Mouse (Mus musculus) thymus, postnatal 0 days (tissue): ENCODE results near the gene Dtd2. TPM values are rescaled to one million over a fixed set of nuclear protein-coding genes. Genes with fewer than 3 reads are reported as not detected.
A peak's percentile ranks its signal among the peaks of the same experiment; 100 is the strongest.

Experiments used
- DNase-seq: peaks from one replicate; pipeline ENCODE4 v3.0.0-alpha.2; 2015; ENCODE audit warnings: low spot score
- polyA plus RNA-seq: library from polyadenylated mRNA; unstranded; fragments of >200 nt; fragmentation: Nextera tagmentation; extraction: Ambion mirVana; gene quantifications from 2 replicates; pipeline ENCODE4 v1.2.1, GENCODE M21; 2015

Dtd2 gene
- polyA plus RNA-seq, 1 experiment from 2014 or later: 28.4 TPM

- no peak for DNase-seq
These were observed 20.5 kb downstream of the Dtd2 start for GRCm38 (mm10) chr12:51985826-51986225.

GRCm38 (mm10) chr12:51985163-51985748, 21.0 kb downstream of the Dtd2 start:
- DNase-seq: no peak

- no peak for DNase-seq
These were observed 22.7 kb downstream of the Dtd2 start for GRCm38 (mm10) chr12:51983625-51984024.

GRCm38 (mm10) chr12:51976531-51976930, 29.8 kb downstream of the Dtd2 start:
- no peak for DNase-seq

DNA sequence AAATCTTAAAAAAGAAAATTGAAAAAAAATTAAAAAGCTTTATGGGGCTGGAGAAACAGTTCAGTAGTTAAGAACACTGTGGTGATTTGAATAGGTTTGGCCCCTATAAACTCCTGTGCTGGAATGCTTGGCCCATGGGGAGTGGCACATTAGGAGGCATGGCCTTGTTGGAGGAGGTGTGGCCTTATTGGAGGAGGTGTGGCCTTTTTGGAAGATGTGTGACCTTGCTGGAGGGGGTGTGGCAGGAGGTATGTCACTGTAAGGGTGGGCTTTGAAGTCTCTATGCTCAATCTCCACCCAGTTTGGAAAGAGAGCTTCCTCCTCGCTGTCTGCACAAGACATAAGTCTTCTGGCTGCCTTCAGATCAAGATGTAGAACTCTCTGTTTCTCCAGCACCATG, 31.9 kb downstream of the Dtd2 start:
- no peak for DNase-seq

DNA sequence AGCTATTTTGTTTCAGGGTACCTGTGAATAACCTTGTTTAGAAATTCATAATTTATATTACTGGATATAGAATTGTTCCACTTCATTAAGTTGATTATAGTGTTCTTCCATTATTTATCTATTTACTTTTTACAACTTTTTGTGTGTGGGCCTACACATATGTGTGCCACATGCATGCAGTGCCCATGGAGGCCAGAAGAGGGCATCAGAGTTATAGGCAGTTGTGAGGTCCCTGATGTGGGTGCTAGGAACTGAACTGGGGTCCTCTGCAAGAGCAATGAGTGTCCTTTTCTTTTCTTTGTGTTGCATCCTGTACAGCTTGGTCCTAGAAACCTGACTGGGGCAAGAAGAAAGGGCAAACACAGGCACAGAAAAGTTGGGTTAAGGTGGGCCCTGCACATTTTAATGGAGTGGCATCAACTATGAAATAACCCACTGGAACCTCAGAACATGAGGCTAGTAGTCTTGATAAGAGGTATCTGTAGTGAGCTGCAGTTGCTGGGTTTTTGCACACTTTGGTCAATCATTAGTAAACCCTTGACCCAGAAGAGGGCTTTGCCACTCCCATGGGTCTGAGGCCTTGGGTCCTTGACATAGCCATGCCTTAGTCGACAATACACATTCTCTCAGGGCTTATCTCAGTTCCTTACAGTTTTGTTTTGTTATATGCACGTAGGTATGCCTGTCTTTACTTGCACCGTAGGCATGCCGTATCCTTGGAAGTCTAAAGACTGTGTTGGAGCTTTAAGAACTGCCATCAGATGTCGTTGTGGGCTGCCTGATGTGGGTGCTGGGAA, 33.8 kb downstream of the Dtd2 start:
- DNase-seq: no peak

- DNase-seq: peak; percentile 86
These were observed 35.1 kb downstream of the Dtd2 start, which contains the start of gene Heatr5a for GRCm38 (mm10) chr12:51971070-51971664. Gene Heatr5a (minus strand): TSS chr12:51971321.

- DNase-seq: peak; percentile 6
These were observed 35.8 kb downstream of the Dtd2 start for GRCm38 (mm10) chr12:51970352-51971069.

DNA sequence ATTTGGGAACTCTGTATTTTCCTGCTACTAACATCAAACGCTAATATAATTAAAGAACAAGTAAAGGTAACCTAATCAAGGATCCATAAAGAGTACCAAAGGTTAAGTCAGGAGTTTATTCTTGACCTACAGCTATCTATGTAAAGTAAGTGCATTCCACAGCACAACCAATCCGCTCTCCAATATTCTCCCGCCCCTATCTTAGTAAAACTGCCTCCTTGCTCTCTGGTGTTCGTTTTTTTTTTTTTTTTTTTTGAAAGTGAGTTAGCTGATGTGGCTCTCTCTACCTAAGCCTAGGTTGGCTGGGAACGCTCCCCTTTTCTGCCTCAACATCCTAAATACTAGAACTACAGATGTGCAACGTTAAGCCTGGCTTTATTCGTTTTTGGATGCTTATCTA, 36.4 kb downstream of the Dtd2 start:
- DNase-seq: no peak

GRCm38 (mm10) chr12:51969092-51969491, 37.2 kb downstream of the Dtd2 start:
- no peak for DNase-seq

GRCm38 (mm10) chr12:51967915-51968595, 38.2 kb downstream of the Dtd2 start:
- DNase-seq: no peak

DNA sequence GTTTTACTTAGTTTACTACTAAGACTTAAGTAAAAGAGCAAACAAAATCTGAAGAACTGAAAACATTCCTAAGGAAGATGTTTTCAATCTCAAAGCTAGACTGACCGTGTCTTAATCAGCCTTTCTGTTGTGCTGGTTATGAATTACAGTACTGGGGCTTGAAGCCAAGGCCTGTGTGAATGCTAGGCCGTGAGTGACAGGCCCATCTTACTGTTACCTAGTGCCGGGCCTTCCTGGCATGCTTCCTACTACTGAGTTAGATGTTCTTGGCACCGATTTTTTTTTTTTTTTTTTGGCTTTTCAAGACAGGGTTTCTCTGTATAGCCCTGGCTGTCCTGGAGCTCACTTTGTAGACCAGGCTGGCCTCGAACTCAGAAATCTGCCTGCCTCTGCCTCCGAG, 48.7 kb downstream of the Dtd2 start:
- no peak for DNase-seq

- no peak for DNase-seq
These were observed 54.0 kb downstream of the Dtd2 start for GRCm38 (mm10) chr12:51952309-51952708.

GRCm38 (mm10) chr12:51947498-51947945, 58.8 kb downstream of the Dtd2 start:
- DNase-seq: no peak

- DNase-seq: no peak
These were observed 61.0 kb downstream of the Dtd2 start for GRCm38 (mm10) chr12:51945331-51945730.

DNA sequence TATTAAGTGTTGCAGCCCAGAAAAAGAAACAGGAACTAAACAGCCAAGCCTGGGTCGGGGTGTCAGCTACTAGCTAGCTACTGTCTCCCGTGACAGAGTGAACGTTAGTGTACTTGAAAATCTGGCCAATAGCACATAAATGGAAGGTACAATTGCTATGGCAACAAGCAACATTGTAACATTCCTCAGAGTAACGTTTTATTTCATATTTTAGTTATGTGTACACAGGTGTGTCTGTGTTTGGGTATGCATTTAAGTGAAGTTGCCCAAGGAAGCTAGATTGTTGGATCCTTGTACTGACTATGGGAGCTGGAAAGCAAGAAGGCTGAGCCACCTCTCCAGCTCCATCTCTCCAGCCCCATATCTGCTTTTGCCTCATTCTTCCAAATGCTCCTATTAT, 66.5 kb downstream of the Dtd2 start:
- no peak for DNase-seq

Other genes with a start within 250 kb of the Dtd2 start
- 36.7 and 50.8 TPM in 2 replicates for gene Hectd1, start 177.0 kb downstream of the Dtd2 start, polyA plus RNA-seq
- 4.4 and 4.5 TPM in 2 replicates for gene Heatr5a, start 35.2 kb downstream of the Dtd2 start, polyA plus RNA-seq
- 0.09 TPM in 2 replicates for gene Gpr33, start 21.6 kb upstream of the Dtd2 start, polyA plus RNA-seq
- 8.6 TPM in 2 replicates for gene Nubpl, start 91.2 kb upstream of the Dtd2 start, polyA plus RNA-seq